Mouse (Mus musculus) cortical plate, adult 2 months (tissue): ENCODE results near the gene Cbr1.

Experiments used
- CTCF ChIP-seq: fragments of 200-500 bp; IDR thresholded peaks from 2 replicates; pipeline ENCODE4 v1.5.1; 2011; ENCODE audit warnings: mild to moderate bottlenecking, control low read depth, low read length; ENCODE audit not compliant: insufficient read depth; ENCODE audit errors: extremely low read depth
- POLR2A ChIP-seq: fragments of 200-500 bp; IDR thresholded peaks from 2 replicates; pipeline ENCODE4 v1.6.1; 2011; ENCODE audit warnings: mild to moderate bottlenecking, low read length, control low read depth; ENCODE audit not compliant: insufficient read depth; ENCODE audit errors: extremely low read depth

- TF ChIP-seq CTCF = no peak
- TF ChIP-seq POLR2A = no peak
Measured at GRCm38 (mm10) chr16:93592711-93593110, 12.9 kb upstream of the Cbr1 start.
